Mouse (Mus musculus): ENCODE data around the gene Olfr71.
A peak's percentile ranks its signal among the peaks of the same experiment; 100 is the strongest.

Gene Olfr71

DNA sequence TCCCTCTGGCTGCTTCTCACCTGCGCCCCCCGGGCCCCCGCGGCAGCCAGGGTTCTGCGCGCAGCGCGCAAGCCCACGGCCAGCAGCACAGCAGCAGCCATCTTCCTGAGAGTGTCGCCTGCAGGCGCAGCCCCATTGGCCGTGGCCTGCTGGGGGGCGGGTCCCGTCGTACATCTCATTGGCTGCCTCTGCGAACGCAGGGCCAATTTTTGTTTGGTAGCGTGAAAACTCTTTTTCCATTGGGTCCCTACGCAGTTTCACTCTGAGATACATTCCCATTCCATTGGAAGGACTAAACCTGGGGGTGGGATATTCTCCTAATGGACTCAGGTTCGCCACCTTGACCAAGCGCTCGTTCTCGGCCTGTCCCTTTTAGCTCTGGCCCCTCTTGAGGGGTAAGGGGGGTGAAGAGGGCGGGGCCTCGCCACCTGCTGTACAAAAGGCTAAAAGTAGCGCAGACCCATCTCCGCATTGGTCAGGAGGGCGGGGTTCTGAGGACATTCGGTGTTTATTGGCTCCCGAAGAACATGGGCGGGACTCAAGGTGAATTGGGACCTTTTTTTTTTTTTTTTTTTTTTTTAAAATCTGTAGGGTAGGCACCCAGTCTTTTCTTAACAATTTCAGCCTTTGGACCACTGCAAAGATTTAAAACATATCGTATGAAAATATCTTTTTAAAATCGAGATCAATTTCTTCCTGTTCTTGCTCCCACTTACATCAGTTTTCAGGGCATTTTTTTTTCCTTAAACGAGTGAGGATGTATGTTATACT, 53.5 kb downstream of the Olfr71 start, which contains the start of gene Hint2:
Gene Hint2 (minus strand): TSS at position 128 of the 771 bp plus-strand sequence.
- peak; percentile 95 for DNase-seq (ENCODE audit: low spot score)

DNA sequence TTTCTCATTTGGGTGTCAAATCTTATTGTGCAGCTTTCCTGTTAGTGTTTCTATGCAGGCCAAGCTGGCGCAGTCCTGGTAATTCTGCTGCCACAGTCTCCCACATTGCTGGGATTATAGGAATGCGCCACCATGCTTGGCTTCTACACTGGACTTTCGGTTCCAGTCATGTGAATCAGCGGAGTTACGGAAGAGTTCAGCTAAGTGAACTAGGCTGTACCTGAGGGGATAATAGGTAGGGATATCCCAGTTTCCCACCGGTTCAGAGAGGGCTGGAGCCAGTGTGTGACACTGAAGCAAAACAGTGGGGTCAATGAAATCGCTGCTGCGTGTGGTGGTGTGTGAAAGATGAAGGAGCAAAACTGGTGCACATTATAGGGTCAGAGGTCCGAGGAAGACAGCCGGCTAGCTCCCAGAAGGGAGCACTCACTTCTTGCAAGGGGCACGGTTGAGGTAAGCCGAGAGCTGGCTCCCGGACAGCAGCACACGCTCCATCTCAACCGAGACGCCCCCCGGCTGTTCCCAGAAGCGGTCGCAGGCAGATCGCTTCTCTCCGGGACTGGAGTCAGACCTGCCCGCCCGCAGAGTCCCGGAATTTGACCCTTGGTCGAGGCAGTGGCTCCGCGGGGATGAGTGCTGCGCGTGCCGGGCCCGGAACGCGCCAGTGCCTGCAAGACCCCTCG, 54.3 kb downstream of the Olfr71 start:
- no peak for DNase-seq (ENCODE audit: low spot score)

Data from ovary, adult 18-20 months (tissue).